Mouse (Mus musculus) testis, adult 2 months (tissue): Measurements from ENCODE around the gene Tmem175.

Experiments used
- CTCF ChIP-seq: fragments of 200-500 bp; IDR thresholded peaks from 2 replicates; pipeline ENCODE4 v1.5.1; 2012; ENCODE audit warnings: low read depth, mild to moderate bottlenecking, inconsistent platforms, low read length, moderate library complexity; ENCODE audit not compliant: control insufficient read depth, insufficient read depth, insufficient replicate concordance
- POLR2A ChIP-seq: fragments of 200-500 bp; IDR thresholded peaks from 2 replicates; pipeline ENCODE4 v1.6.1; 2012; ENCODE audit warnings: low read depth, mild to moderate bottlenecking, inconsistent platforms, low read length, moderate library complexity; ENCODE audit not compliant: control insufficient read depth

DNA sequence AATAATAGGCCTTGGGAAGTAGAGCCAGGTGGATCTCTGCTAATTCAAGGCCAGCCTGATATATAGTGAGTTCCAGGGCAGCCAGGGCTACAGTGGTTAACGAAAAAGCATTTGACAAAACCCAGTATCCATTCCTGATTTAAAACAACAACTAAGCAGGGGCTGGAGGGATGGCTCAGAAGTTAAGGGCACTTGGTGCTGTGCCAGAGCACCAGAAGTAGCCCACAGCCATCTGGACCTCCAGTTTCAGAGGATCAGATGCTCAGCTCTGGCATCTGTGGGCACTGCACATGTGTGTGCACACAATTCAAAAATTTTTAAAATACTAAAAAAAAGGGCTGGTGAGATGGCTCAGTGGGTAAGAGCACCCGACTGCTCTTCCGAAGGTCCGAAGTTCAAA, 4.1 kb downstream of the Tmem175 start:
- TF ChIP-seq CTCF (no peak), POLR2A (no peak)
